Mouse (Mus musculus) liver, embryonic 14.5 days (tissue): ENCODE results near the gene Apba3. TPM values are rescaled to one million over a fixed set of nuclear protein-coding genes. Genes with fewer than 3 reads are reported as not detected.

ENCODE experiments used
- ATAC-seq: fragments of 200-750 bp; cut with Nextera tagmentation; 2 replicates; pipeline ENCODE4 v1.8.0; 2017; ENCODE audit warnings: moderate number of reproducible peaks, mild to moderate bottlenecking, moderate library complexity; ENCODE audit not compliant: insufficient read depth
- DNase-seq, 3 experiments: peaks; one replicate each; pipeline ENCODE4 v3.0.0-alpha.2; 2012 to 2013; ENCODE audit warnings: low read depth in 3 of 3, low spot score in 3 of 3
- H3K27ac ChIP-seq: fragments of 300-500 bp; sonication (generic); 2 replicates; pipeline ENCODE4 v1.5.1; 2014; ENCODE audit warnings: moderate library complexity, mild to moderate bottlenecking, control low read depth, inconsistent platforms
- H3K27me3 ChIP-seq: fragments of 300-500 bp; sonication (generic); 2 replicates; pipeline ENCODE4 v1.6.1; 2014; ENCODE audit warnings: mild to moderate bottlenecking, low read length, moderate library complexity; ENCODE audit not compliant: control insufficient read depth, insufficient read depth
- H3K36me3 ChIP-seq: fragments of 300-500 bp; sonication (generic); replicated peaks from 2 replicates; pipeline ENCODE4 v1.6.1; 2014; ENCODE audit warnings: low read depth; ENCODE audit not compliant: control insufficient read depth, insufficient read depth
- H3K4me1 ChIP-seq, 2 experiments: fragments of 200-500 bp in 1 of 2; fragments of 300-500 bp in 1 of 2; sonication (generic) in 1 of 2; replicated peaks; 2 replicates each; pipeline ENCODE4 v1.6.1; 2012 to 2014; ENCODE audit warnings: antibody characterized with exemption in 1 of 2, inconsistent platforms in 1 of 2, low read length in 1 of 2; ENCODE audit not compliant: control insufficient read depth in 2 of 2, insufficient read depth in 2 of 2
- H3K4me2 ChIP-seq: fragments of 300-500 bp; sonication (generic); 2 replicates; pipeline ENCODE4 v1.6.1; 2014; ENCODE audit warnings: low read depth, mild to moderate bottlenecking, control low read depth, moderate library complexity
- H3K4me3 ChIP-seq, 2 experiments: fragments of 200-500 bp in 1 of 2; fragments of 300-500 bp in 1 of 2; sonication (generic) in 1 of 2; 2 replicates each; pipeline ENCODE4 v1.5.1; 2012 to 2014; ENCODE audit warnings: low read depth in 2 of 2, low read length in 2 of 2, mild to moderate bottlenecking in 2 of 2, control low read depth in 1 of 2, inconsistent platforms in 1 of 2, moderate library complexity in 1 of 2; ENCODE audit not compliant: insufficient read depth in 1 of 2
- H3K9ac ChIP-seq: fragments of 300-500 bp; sonication (generic); replicated peaks from 2 replicates; pipeline ENCODE4 v1.6.1; 2014; ENCODE audit warnings: mild to moderate bottlenecking, control low read depth, moderate library complexity
- H3K9me3 ChIP-seq: fragments of 300-500 bp; sonication (generic); 2 replicates; pipeline ENCODE4 v1.6.1; 2016; ENCODE audit warnings: low read length, mixed read lengths; ENCODE audit not compliant: control insufficient read depth
- CTCF ChIP-seq: IDR thresholded peaks from 2 replicates; pipeline ENCODE4 v1.5.1; 2016; ENCODE audit warnings: antibody characterized with exemption, low read depth, control low read depth
- EP300 ChIP-seq: IDR thresholded peaks from 2 replicates; pipeline ENCODE4 v1.6.1; 2016; ENCODE audit warnings: antibody characterized with exemption, low read depth
- WGBS: fragments of 180-500 bp; shearing (Covaris S2); extraction: QIAGEN DNeasy Blood & Tissue Kit; methylation state at CpG from one replicate; pipeline ENCODE4 v1.1.7; 2014; ENCODE audit not compliant: insufficient replicate concordance; 5-methylcytosine and 5-hydroxymethylcytosine counted together
- polyA plus RNA-seq, 2 experiments: library from polyadenylated mRNA; depleted of rRNA in 1 of 2; stranded (reverse) in 1 of 2; unstranded in 1 of 2; fragments of >200 nt; fragmentation: Nextera tagmentation in 1 of 2; extraction: Ambion mirVana in 1 of 2; gene quantifications; 2 replicates each; pipeline versions ENCODE4 v1.2.1 to v1.2.3; 2012 to 2014

Gene Apba3
- polyA plus RNA-seq, 2 experiments = 14.3 to 15.7 TPM

DNA sequence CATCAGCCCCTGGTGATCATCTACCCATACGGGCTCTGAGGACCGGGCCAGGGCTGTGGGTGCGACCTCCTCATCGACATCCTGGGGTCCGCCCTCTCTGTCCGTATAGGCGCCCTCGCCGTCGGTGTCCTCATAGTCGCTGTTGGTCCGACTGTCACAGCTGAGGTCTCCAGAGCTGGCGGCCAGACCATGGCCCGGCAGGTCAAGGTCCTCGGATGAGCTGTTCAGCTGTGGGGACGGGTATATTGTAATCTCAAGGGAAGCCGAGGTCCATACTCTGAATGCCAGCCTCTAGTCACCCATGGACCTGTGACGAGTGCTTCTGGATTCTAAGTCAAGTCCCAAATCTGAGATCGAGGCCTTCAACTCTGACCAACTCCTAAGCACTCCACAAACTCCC, 7.1 kb downstream of the Apba3 start:
- DNase-seq (no peak), ATAC-seq (no peak)
- Histone ChIP-seq H3K9ac (no peak overlapping the region), H3K9me3 (no peaks in the 10 kb centered on the region), H3K27ac (no peak overlapping the region), H3K4me2 (no peak overlapping the region), H3K36me3 (peaks cover 3% of the 10 kb centered on the region), H3K4me3 (no peak overlapping the region), H3K4me1 (no peaks in the 10 kb centered on the region), H3K27me3 (no peaks in the 10 kb centered on the region)
- TF ChIP-seq CTCF = no peak
- no peak for TF ChIP-seq EP300
- 84% methylated on average over 19 of the region's 19 CpGs for WGBS

DNA sequence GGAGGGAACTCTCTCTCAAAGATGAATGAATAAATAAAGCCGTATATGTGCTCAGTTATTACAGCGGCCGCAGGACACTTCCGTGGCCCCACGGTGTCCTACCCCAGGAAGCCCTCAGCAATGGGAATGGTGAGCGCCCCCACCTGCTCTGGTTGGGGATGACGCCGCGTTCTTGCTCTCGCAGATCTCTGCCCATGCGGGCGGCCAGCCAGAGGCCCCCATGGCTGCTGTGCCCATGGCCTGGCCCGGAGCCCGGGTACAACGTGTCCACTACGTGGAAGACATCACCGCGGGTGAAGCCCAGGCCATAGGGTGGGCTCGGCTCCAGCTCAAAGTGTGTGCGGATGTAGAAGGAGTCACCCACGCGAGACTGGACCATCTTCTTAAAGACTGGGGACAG, 10.9 kb downstream of the Apba3 start:
- H3K9ac ChIP-seq = no peak overlapping the region
- peaks cover 3% of the 10 kb centered on the region; the same call in 1 of the 2 replicates for H3K27me3 ChIP-seq
- H3K4me2 ChIP-seq = no peak overlapping the region
- TF ChIP-seq EP300 (no peak), CTCF (no peak)
- H3K9me3 ChIP-seq = no peaks in the 10 kb centered on the region
- H3K36me3 ChIP-seq = no peaks in the 10 kb centered on the region
- H3K4me3 ChIP-seq = no peak overlapping the region
- ATAC-seq (no peak), DNase-seq (no peak)
- no peaks in the 10 kb centered on the region for H3K4me1 ChIP-seq
- 68% methylated on average over 22 of the region's 22 CpGs for WGBS
- no peak overlapping the region for H3K27ac ChIP-seq

DNA sequence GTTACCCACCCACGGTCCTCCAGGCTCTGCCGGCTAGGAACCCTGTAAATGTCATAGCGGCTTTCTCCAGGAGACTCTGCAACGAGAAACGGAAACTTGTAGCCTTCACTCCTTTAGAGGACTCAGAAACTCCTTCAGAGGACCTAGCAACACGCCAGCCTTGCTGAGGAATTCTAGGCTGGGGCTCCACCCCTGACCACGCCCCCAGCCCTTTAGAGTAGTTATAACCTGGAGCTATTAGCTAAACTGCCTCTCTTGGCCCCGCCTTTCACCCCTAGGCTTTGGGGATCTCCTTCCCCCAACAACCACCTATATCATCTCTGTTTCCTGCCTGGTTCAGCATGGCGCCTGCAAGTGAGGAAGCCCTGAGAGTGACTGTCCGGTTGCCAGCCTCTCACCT, 12.7 kb downstream of the Apba3 start:
- Histone ChIP-seq H3K9ac (no peak overlapping the region), H3K4me1 (no peaks in the 10 kb centered on the region), H3K9me3 (no peaks in the 10 kb centered on the region), H3K27ac (no peak overlapping the region), H3K4me3 (no peak overlapping the region), H3K36me3 (no peaks in the 10 kb centered on the region), H3K27me3 (peaks cover 13% of the 10 kb centered on the region), H3K4me2 (no peak overlapping the region)
- WGBS = 31% methylated on average over 10 of the region's 10 CpGs
- no peak for DNase-seq
- TF ChIP-seq CTCF (no peak), EP300 (no peak)
- no peak for ATAC-seq

DNA sequence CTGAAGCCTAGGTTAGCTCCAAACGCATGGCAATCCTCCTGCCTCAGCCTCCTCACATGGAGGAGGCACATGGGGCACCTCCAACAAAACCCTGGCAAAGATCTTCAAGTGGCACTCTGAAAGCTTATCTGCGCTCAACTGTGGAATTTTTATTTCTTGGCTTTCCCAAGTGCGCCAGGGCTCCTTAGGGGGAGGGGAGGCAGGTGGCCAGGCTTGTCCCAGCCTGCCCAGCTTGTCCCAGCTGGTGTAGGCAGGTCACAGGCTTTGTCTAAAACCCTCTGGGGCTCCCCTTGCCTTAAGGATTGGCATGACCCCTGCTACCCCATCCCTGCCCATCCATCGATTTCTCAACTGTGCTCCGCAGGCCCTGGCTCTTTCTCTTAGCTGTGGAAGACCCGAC, 17.4 kb downstream of the Apba3 start:
- Histone ChIP-seq H3K9me3 (no peaks in the 10 kb centered on the region), H3K4me1 (peaks cover 5 to 8% of the 10 kb centered on the region in 2 experiments; a peak in 2 of 4 replicates), H3K36me3 (no peaks in the 10 kb centered on the region), H3K27me3 (peaks cover 24% of the 10 kb centered on the region), H3K9ac (no peak overlapping the region), H3K4me3 (no peak overlapping the region), H3K27ac (no peak overlapping the region), H3K4me2 (no peak overlapping the region)
- DNase-seq = no peak
- no peak for TF ChIP-seq EP300
- no peak for TF ChIP-seq CTCF
- WGBS = 54% methylated on average over 6 of the region's 6 CpGs
- no peak for ATAC-seq

DNA sequence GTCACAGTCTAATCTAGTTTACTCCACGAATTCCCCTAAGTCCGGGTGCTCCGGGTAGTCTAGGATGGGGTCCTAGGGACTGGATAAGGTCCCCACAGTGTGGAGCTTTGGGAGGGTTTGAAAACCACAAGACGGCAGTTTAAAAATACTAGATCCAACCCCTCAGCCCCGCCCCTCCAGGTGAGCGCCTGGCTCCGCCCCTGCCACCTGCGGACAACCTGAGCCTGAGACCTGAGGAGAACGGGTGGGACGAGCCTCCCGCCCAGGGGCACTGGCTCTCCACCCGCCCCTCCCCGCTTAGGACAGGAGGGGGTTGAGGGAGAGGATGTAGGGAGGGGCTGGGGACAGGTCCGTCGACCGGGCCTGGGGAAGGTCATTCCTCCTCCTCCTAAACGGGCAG, 18.0 kb downstream of the Apba3 start:
- no peaks in the 10 kb centered on the region for H3K9me3 ChIP-seq
- H3K4me2 ChIP-seq = no peak overlapping the region
- no peak overlapping the region for H3K27ac ChIP-seq
- no peaks in the 10 kb centered on the region for H3K36me3 ChIP-seq
- H3K4me3 ChIP-seq = no peak overlapping the region
- TF ChIP-seq EP300 = no peak
- no peak for TF ChIP-seq CTCF
- 16% methylated on average over 17 of the region's 17 CpGs for WGBS
- DNase-seq (no peak), ATAC-seq (no peak)
- peaks cover 5 to 8% of the 10 kb centered on the region in 2 experiments; a peak in 2 of 4 replicates for H3K4me1 ChIP-seq
- H3K9ac ChIP-seq = no peak overlapping the region
- H3K27me3 ChIP-seq = peaks cover 24% of the 10 kb centered on the region
